Mouse (Mus musculus) limb, embryonic 12.5 days (tissue): ENCODE data around the gene Cdh13. TPM values are rescaled to one million over a fixed set of nuclear protein-coding genes. Genes with fewer than 3 reads are reported as not detected.

ENCODE experiments used
- ATAC-seq: fragments of 200-750 bp; cut with Nextera tagmentation; 2 replicates; pipeline ENCODE4 v1.8.0; 2017; ENCODE audit warnings: low read depth, moderate TSS enrichment; ENCODE audit not compliant: insufficient number of reproducible peaks, insufficient read depth, low FRiP score, low TSS enrichment
- H3K27ac ChIP-seq: fragments of 300-500 bp; sonication (generic); 2 replicates; pipeline ENCODE4 v1.5.1; 2016; ENCODE audit warnings: mild to moderate bottlenecking, moderate library complexity
- H3K27me3 ChIP-seq: fragments of 300-500 bp; sonication (generic); 2 replicates; pipeline ENCODE4 v1.6.1; 2016; ENCODE audit warnings: mild to moderate bottlenecking, moderate library complexity
- H3K36me3 ChIP-seq: fragments of 300-500 bp; sonication (generic); 2 replicates; pipeline ENCODE4 v1.6.1; 2016; ENCODE audit warnings: mild to moderate bottlenecking, moderate library complexity
- H3K4me1 ChIP-seq: fragments of 300-500 bp; sonication (generic); replicated peaks from 2 replicates; pipeline ENCODE4 v1.6.1; 2016
- H3K4me2 ChIP-seq: fragments of 300-500 bp; sonication (generic); 2 replicates; pipeline ENCODE4 v1.6.1; 2016; ENCODE audit warnings: mild to moderate bottlenecking, moderate library complexity
- H3K4me3 ChIP-seq: fragments of 300-500 bp; sonication (generic); replicated peaks from 2 replicates; pipeline ENCODE4 v1.5.1; 2016; ENCODE audit warnings: mild to moderate bottlenecking
- H3K9ac ChIP-seq: fragments of 300-500 bp; sonication (generic); replicated peaks from 2 replicates; pipeline ENCODE4 v1.6.1; 2016; ENCODE audit warnings: mild to moderate bottlenecking, moderate library complexity
- H3K9me3 ChIP-seq: fragments of 300-500 bp; sonication (generic); 2 replicates; pipeline ENCODE4 v1.6.1; 2016; ENCODE audit warnings: mild to moderate bottlenecking, moderate library complexity
- WGBS: fragments of 180-500 bp; shearing (Covaris S2); methylation state at CpG from one replicate; pipeline ENCODE4 v1.1.7; 2016; 5-methylcytosine and 5-hydroxymethylcytosine counted together
- polyA plus RNA-seq: library from polyadenylated mRNA; unstranded; fragments of >200 nt; fragmentation: Nextera tagmentation; extraction: Ambion mirVana; gene quantifications from 2 replicates; pipeline ENCODE4 v1.2.1, GENCODE M21; 2016

Gene Cdh13
- polyA plus RNA-seq, 1 experiment from 2014 or later = 8.0 TPM

GRCm38 (mm10) chr8:118851361-118851760 is 567.8 kb downstream of the Cdh13 start:
- Histone ChIP-seq H3K27ac (no peak overlapping the region), H3K9ac (no peak overlapping the region), H3K4me2 (no peak overlapping the region), H3K9me3 (no peaks in the 10 kb centered on the region), H3K4me3 (no peak overlapping the region), H3K4me1 (peaks cover 13% of the 10 kb centered on the region), H3K27me3 (peaks cover 12% of the 10 kb centered on the region), H3K36me3 (no peaks in the 10 kb centered on the region)
- 90% methylated on average over 10 of the region's 10 CpGs for WGBS
- no peak for ATAC-seq

- Histone ChIP-seq H3K27me3 (peaks cover 6% of the 10 kb centered on the region), H3K4me1 (peaks cover 5% of the 10 kb centered on the region), H3K9me3 (no peaks in the 10 kb centered on the region), H3K27ac (no peak overlapping the region), H3K4me3 (no peak overlapping the region), H3K9ac (no peak overlapping the region), H3K4me2 (no peak overlapping the region), H3K36me3 (no peaks in the 10 kb centered on the region)
- ATAC-seq = no peak
- WGBS = 68% methylated on average over 12 of the region's 12 CpGs
Measured at GRCm38 (mm10) chr8:118852861-118853260, 569.3 kb downstream of the Cdh13 start.

- Histone ChIP-seq H3K4me1 (no peaks in the 10 kb centered on the region; the same call in none of the 2 replicates), H3K9ac (no peak overlapping the region), H3K27me3 (peaks cover 3% of the 10 kb centered on the region), H3K36me3 (no peaks in the 10 kb centered on the region), H3K27ac (no peak overlapping the region), H3K4me2 (no peak overlapping the region), H3K4me3 (no peak overlapping the region), H3K9me3 (no peaks in the 10 kb centered on the region)
- 88% methylated on average over 8 of the region's 8 CpGs for WGBS
- no peak for ATAC-seq
Measured at GRCm38 (mm10) chr8:118854656-118855055, 571.1 kb downstream of the Cdh13 start.

- no peak for ATAC-seq
- peaks cover 6% of the 10 kb centered on the region; the same call in 1 of the 2 replicates for H3K27me3 ChIP-seq
- no peak overlapping the region for H3K4me2 ChIP-seq
- no peak overlapping the region for H3K4me3 ChIP-seq
- no peaks in the 10 kb centered on the region for H3K36me3 ChIP-seq
- peaks cover 11% of the 10 kb centered on the region for H3K4me1 ChIP-seq
- no peak overlapping the region for H3K9ac ChIP-seq
- 71% methylated on average over 6 of the region's 6 CpGs for WGBS
- no peaks in the 10 kb centered on the region for H3K9me3 ChIP-seq
- H3K27ac ChIP-seq = no peak overlapping the region
Measured at GRCm38 (mm10) chr8:118866332-118866731, 582.8 kb downstream of the Cdh13 start.

- ATAC-seq = no peak
- H3K27me3 ChIP-seq = no peaks in the 10 kb centered on the region
- no peak overlapping the region for H3K9ac ChIP-seq
- no peaks in the 10 kb centered on the region for H3K9me3 ChIP-seq
- H3K4me1 ChIP-seq = no peaks in the 10 kb centered on the region; the same call in 1 of the 2 replicates
- 89% methylated on average over 8 of the region's 8 CpGs for WGBS
- H3K4me3 ChIP-seq = no peak overlapping the region
- H3K27ac ChIP-seq = no peak overlapping the region
- no peak overlapping the region for H3K4me2 ChIP-seq
- no peaks in the 10 kb centered on the region for H3K36me3 ChIP-seq
Measured at GRCm38 (mm10) chr8:118870711-118871110, 587.2 kb downstream of the Cdh13 start.

GRCm38 (mm10) chr8:118879939-118880825 is 596.6 kb downstream of the Cdh13 start:
- Histone ChIP-seq H3K4me1 (peaks cover 8% of the 10 kb centered on the region), H3K9me3 (0 out of 2 replicates have a peak, but pooled peaks cover 2% of the 10 kb centered on the region), H3K36me3 (no peaks in the 10 kb centered on the region), H3K4me3 (no peak overlapping the region), H3K4me2 (no peak overlapping the region), H3K9ac (no peak overlapping the region), H3K27ac (no peak overlapping the region), H3K27me3 (no peaks in the 10 kb centered on the region)
- ATAC-seq = no peak
- 58% methylated on average over 11 of the region's 11 CpGs for WGBS

GRCm38 (mm10) chr8:118884296-118884695 is 600.8 kb downstream of the Cdh13 start:
- Histone ChIP-seq H3K4me2 (peak overlapping the region; percentile 44), H3K36me3 (no peaks in the 10 kb centered on the region), H3K9ac (no peak overlapping the region), H3K4me1 (peaks cover 9% of the 10 kb centered on the region), H3K4me3 (no peak overlapping the region), H3K27me3 (no peaks in the 10 kb centered on the region), H3K9me3 (no peaks in the 10 kb centered on the region), H3K27ac (no peak overlapping the region)
- 36% methylated on average over 8 of the region's 8 CpGs for WGBS
- ATAC-seq = no peak

- Histone ChIP-seq H3K27me3 (no peaks in the 10 kb centered on the region), H3K27ac (no peak overlapping the region), H3K4me1 (peaks cover 9% of the 10 kb centered on the region), H3K9ac (no peak overlapping the region), H3K4me2 (peak overlapping the region; percentile 44), H3K36me3 (no peaks in the 10 kb centered on the region), H3K9me3 (no peaks in the 10 kb centered on the region), H3K4me3 (peak overlapping the region; percentile 5; the same call in 1 of the 2 replicates)
- ATAC-seq = peak; percentile 42; the same call in 1 of the 2 replicates
- 20% methylated on average over 11 of the region's 11 CpGs for WGBS
Measured at GRCm38 (mm10) chr8:118884988-118885387, 601.5 kb downstream of the Cdh13 start.

GRCm38 (mm10) chr8:118902402-118902801 is 618.9 kb downstream of the Cdh13 start:
- ATAC-seq = no peak
- Histone ChIP-seq H3K4me2 (no peak overlapping the region), H3K9me3 (0 out of 2 replicates have a peak, but pooled peaks cover 5% of the 10 kb centered on the region), H3K27me3 (no peaks in the 10 kb centered on the region), H3K4me1 (no peaks in the 10 kb centered on the region), H3K4me3 (no peak overlapping the region), H3K27ac (no peak overlapping the region), H3K36me3 (no peaks in the 10 kb centered on the region), H3K9ac (no peak overlapping the region)
- 86% methylated on average over 11 of the region's 11 CpGs for WGBS

- peaks cover 14% of the 10 kb centered on the region for H3K9me3 ChIP-seq
- H3K36me3 ChIP-seq = no peaks in the 10 kb centered on the region
- ATAC-seq = no peak
- no peak overlapping the region for H3K27ac ChIP-seq
- H3K27me3 ChIP-seq = no peaks in the 10 kb centered on the region
- H3K4me2 ChIP-seq = no peak overlapping the region
- 89% methylated on average over 3 of the region's 3 CpGs for WGBS
- H3K4me3 ChIP-seq = no peak overlapping the region
- H3K4me1 ChIP-seq = no peaks in the 10 kb centered on the region
- H3K9ac ChIP-seq = no peak overlapping the region
Measured at GRCm38 (mm10) chr8:118916513-118916912, 633.0 kb downstream of the Cdh13 start.

GRCm38 (mm10) chr8:118937412-118937811 is 653.9 kb downstream of the Cdh13 start:
- Histone ChIP-seq H3K36me3 (no peaks in the 10 kb centered on the region), H3K27me3 (no peaks in the 10 kb centered on the region), H3K9me3 (no peaks in the 10 kb centered on the region), H3K27ac (no peak overlapping the region), H3K9ac (no peak overlapping the region), H3K4me1 (no peaks in the 10 kb centered on the region), H3K4me3 (no peak overlapping the region), H3K4me2 (no peak overlapping the region)
- WGBS = 27% methylated on average over 11 of the region's 11 CpGs
- no peak for ATAC-seq
